Mouse (Mus musculus): ENCODE measurements around the gene Tbxas1.

Gene Tbxas1

DNA sequence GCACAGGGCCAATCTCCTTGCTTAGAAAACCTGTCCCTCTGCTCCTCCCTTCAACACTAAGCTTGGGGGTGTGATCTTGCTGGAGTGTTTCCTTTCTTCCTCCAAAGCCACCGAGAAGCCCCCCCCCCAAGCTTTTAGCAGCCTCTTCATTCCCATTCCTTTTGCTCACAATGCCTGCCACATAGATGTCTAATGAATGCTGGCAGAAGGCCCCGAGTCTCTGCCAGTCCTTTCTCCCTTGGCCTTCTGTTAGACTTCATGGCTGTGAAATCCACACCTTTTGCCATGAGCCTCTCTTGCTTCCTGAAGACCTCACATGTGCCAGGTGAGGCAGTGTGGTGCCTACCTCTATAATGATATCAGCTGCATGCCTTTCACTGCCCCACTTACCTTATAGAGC is 47.3 kb downstream of the Tbxas1 start:
- DNase-seq (ENCODE audit: low spot score): no peak

- DNase-seq (ENCODE audit: low spot score): no peak
Observed at GRCm38 (mm10) chr6:38923450-38923849, 48.2 kb downstream of the Tbxas1 start.

- no peak for DNase-seq (ENCODE audit: low spot score)
Observed at GRCm38 (mm10) chr6:38923870-38924817, 48.9 kb downstream of the Tbxas1 start.

DNA sequence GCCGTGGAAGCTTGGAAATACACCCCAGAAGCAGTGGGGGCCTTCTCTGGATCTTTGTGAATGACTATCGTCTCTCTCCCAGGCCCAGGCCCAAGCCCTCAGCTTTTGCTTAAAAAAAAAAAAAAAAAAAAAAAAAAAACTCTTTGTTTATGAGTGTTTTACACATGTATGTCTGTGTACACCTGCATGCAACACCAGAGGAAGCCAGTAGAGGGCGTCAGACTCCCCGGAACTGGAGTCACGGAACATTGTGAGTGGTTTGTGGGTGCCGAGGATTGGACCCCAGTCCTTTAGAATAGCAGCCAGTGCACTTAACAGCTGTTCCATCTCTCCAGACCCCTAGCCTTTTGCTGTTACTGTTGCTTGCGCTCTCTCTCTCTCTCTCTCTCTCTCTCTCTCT is 50.5 kb downstream of the Tbxas1 start:
- DNase-seq (ENCODE audit: low spot score): peak; percentile 57

DNA sequence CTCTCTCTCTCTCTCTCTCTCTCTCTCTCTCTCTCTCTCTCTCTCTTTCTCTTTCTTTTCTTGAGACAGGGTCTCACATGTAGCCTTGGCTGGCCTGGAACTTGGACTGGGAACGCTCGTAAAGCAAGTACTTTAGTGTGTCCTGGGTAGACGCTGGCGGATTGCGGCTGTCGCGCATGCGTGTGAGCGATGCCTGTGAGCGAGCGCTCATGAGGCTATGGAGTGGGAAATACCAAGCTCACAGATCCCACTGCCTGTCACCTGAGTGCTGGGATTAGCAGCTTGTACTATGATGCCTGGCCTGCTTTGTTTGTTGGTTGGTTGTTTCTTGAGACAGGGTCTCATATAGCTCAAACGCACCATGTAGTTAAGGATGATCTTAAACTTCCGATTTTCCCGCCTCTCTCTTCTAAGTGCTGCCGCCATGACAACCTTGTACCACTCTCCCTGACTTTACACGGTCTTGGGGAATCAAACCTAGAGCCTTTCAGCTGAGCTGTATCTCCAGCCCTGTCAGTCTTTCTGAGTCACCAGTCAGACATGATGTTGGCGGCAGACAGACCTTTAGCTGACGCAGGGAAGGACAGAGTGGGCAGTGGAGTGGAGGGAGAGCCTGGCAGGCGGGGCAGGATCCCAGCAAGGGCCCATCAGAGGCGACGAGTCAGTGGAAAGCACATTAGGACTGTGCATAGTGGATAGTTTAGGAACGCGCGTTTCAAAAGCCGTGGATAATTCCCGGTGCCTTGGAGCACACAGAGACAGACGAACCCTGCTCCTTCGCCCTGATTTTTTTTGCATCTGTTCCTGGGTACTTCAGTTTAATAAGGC is 51.1 kb downstream of the Tbxas1 start:
- DNase-seq (ENCODE audit: low spot score): no peak

DNA sequence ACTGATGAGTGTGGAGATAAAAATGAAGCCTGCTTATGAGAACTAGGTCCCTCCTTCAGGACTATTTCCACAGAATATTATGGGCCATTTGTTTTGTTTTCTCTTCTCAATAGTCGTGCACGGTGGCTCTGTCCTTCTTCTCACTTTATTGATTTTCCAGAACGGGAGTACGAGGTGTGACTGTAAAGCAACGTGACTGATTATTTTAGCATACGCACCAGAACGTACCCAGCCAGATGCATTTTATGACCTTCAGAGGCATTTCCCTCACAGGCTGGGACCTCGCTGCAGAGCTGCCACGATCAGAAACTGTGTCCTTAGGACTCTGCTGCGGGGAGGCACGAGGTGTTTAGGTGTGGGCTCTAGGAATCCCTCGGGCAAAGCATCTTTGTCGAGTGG is 51.8 kb downstream of the Tbxas1 start:
- DNase-seq (ENCODE audit: low spot score): no peak

DNA sequence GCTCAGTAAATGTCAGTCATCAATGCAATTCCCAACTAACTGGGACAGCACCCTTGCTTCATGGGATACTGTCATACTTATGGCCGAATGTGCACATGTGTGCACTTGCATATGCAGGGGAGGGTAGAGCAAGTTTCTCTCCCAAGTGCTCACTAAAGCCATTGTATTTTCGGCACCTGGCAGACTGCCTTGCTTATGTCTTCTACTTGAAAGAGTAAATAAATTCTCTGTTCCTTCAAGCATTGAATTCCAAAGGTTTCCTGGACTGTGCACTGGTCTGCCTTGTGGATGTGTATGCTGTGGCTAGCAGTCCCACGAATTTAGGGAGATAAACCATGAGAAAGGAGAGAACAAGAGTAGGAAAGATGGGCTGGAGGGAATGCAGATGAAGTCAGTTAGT is 53.3 kb downstream of the Tbxas1 start:
- no peak for DNase-seq (ENCODE audit: low spot score)

GRCm38 (mm10) chr6:38936009-38936408 is 60.8 kb downstream of the Tbxas1 start:
- DNase-seq (ENCODE audit: low spot score): no peak

DNA sequence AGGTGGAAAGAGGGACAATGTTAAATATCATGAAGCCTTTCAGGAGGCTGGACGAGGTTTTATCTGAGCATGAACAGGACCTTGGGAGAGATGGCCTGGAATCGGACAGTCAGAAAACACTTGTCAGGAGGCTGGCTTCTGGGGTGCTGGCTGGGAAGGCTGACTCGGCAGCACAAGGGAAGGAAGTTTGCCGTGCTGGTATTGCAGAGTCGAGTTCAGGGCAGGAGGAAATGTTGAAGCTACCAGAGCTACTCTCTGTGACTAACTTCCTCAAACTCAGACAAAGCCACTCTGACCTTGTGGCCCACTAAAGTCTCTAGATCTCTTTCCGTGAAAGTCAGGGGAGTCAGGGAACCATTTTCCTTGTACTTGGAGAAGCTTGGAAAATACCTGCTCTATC is 63.2 kb downstream of the Tbxas1 start:
- no peak for DNase-seq (ENCODE audit: low spot score)

- no peak for DNase-seq (ENCODE audit: low spot score)
Observed at GRCm38 (mm10) chr6:38939096-38939495, 63.9 kb downstream of the Tbxas1 start.

DNA sequence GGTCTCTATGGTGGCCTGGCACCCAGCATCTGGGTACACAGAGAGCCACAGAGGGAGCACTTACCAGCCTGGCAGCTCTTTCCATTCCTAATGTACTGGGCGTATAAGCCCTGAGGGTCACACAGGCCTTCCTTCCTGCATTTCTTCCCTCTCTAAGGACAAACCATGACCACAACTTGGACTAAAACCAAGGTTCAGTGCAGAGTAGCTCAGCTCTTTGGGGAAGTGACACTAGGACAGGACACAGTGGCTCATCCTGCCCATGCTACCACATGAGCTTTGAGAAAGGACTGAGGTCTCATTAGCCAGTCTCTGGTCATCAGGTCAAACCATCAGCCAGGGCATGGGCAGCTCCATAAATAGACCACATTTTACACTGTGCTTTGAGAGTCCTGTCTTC is 65.8 kb downstream of the Tbxas1 start:
- DNase-seq (ENCODE audit: low spot score): no peak

DNA sequence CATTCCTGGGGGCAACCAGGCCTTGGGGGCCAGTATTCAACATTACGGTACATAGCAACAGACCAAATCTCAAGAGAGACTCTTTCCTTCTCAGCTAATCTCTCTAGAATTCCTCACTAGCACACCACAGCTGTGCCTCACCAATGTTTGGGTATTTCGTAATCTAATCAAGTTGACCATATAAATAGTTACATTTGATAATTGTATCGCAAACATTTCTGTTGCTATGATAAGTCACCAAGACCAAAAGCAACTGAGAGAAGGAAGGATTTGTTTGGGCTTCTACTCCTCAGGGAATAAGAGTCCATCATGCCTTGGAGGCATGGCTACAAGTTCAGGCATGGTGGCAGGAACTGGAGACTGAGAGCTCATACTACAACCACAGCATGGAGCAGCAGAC is 67.6 kb downstream of the Tbxas1 start:
- DNase-seq (ENCODE audit: low spot score): no peak

- DNase-seq (ENCODE audit: low spot score): no peak
Observed at GRCm38 (mm10) chr6:38944392-38944791, 69.2 kb downstream of the Tbxas1 start.

- no peak for DNase-seq (ENCODE audit: low spot score)
Observed at GRCm38 (mm10) chr6:38944826-38945225, 69.6 kb downstream of the Tbxas1 start.

DNA sequence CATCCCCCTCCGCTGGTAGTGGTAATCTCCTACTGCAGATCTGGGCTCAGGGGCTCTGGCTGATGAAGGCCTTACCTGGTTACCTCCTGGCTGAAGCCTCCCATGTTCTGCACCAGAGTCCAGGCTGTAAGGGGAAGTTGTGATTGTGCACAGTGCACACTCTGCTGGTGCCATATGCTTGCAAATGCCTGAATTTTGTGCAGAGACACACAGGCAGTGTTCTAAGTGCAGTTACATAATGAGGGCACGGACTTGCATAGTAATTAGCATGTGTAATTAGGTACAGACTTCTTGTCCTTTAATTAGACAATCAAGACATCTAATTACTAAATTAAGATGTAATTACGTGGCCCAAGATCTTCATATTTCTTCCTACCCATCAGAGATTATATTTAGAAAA is 70.5 kb downstream of the Tbxas1 start:
- no peak for DNase-seq (ENCODE audit: low spot score)

DNA sequence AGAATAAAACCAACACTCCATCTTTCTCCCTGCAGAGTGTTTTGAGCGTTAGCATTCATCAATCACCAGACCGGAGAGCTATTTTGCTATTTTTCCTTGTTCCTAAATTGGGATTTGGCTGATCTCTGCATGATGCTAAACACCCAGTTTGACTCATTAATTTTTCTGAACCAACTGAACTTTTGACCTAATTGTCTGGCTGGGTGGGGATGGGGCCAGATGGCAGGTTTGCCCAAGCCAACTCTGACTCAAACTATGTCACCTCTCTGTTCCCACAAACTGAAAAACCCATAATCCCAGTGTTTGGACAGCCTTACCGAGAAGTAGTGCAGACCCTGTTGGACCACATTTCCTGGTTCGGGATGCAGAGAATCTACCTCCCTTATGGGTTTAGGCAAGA is 72.1 kb downstream of the Tbxas1 start:
- no peak for DNase-seq (ENCODE audit: low spot score)

GRCm38 (mm10) chr6:38949683-38950161 is 74.5 kb downstream of the Tbxas1 start:
- DNase-seq (ENCODE audit: low spot score): no peak

- no peak for DNase-seq (ENCODE audit: low spot score)
Observed at GRCm38 (mm10) chr6:38950341-38950740, 75.1 kb downstream of the Tbxas1 start.

DNA sequence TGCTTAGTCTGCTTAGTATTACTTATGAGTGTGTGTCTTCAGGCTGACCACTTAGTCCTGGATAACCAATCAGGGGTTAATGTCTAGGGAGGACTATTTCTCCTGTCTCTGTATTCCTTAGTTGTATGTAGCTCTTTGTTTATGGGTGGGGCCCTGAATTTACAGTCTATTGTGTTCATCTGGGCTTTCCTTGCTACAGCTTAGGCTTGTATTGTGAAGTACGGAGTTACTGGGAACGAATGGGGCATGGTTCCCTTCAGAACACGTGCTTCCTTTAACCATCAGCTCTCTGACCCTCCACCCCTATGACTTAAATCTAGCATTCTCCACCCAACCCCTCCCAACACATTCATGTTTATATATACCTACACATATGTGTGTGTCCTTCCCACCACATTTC is 75.6 kb downstream of the Tbxas1 start:
- DNase-seq (ENCODE audit: low spot score): no peak

DNA sequence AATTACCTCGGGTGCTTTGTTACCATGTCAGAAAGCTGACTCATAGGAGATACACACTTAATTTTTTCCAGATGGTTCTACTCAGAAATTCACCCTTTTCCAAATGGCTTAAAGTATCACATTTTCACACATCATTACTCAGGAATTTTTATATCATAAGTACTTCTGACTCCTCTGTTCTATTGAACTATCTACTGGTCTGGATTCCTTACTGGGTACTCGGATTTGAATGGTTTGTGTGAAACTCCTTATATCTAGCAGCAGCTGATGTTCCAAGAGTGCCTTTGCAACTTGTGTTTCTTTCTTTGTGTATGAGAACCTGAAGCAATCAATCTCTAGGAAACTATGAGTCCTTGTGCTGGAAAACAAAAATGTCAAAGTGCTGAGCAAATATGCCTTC is 81.4 kb downstream of the Tbxas1 start:
- no peak for DNase-seq (ENCODE audit: low spot score)

DNA sequence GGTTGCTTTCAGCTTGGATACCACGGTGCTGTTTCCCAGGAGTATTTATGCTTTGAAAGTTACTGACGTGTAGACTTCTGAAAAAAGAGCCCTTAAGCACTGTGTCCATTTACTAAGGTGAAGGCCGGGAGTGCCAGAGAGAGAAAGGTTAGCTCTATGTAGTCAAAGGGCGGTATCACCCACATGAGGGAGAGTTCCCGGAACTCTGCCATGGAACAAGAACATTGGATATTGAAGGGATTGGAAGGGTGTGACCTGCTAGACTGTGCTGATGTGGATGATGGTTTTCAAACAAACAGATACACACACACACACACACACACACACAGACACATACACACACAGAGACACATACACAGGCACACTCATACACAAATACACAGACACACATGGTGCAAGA is 82.0 kb downstream of the Tbxas1 start:
- DNase-seq (ENCODE audit: low spot score): no peak

- DNase-seq (ENCODE audit: low spot score): no peak
Observed at GRCm38 (mm10) chr6:38959502-38959901, 84.3 kb downstream of the Tbxas1 start.

- DNase-seq (ENCODE audit: low spot score): no peak
Observed at GRCm38 (mm10) chr6:38960367-38960766, 85.2 kb downstream of the Tbxas1 start.
